Mouse (Mus musculus) splenic B cell, adult 2 months (primary cell): Measurements from ENCODE around the gene Cldn34b3.
"Not testable (repeated sequence)": the region's sequence is repeated elsewhere in the genome, so short reads cannot be mapped to it uniquely, and the experiment has no call there.

Source experiments
- DNase-seq: peaks from one replicate; pipeline ENCODE4 v3.0.0-alpha.2; 2011; ENCODE audit warnings: low read depth, low spot score
- H3K27me3 ChIP-seq: 2 replicates; pipeline ENCODE4 v1.6.1; 2012; ENCODE audit warnings: mild to moderate bottlenecking, low read length, moderate library complexity, mixed read lengths; ENCODE audit not compliant: control insufficient read depth, poor library complexity, insufficient read depth, severe bottlenecking
- H3K36me3 ChIP-seq: 2 replicates; pipeline ENCODE4 v1.6.1; 2012; ENCODE audit warnings: mild to moderate bottlenecking, low read length, moderate library complexity, mixed read lengths; ENCODE audit not compliant: control insufficient read depth, poor library complexity, insufficient read depth, severe bottlenecking

Cldn34b3 gene

GRCm38 (mm10) chrX:76264004-76264403 is at the start of gene Cldn34b3:
Cldn34b3 (plus strand) TSS chrX:76264304.
- not testable (repeated sequence) for H3K36me3 ChIP-seq, DNase-seq, H3K27me3 ChIP-seq
